Mouse (Mus musculus) small intestine, adult 2 months (tissue): ENCODE measurements around the gene Wasf1.

Experiments
- CTCF ChIP-seq: fragments of 200-500 bp; IDR thresholded peaks from 2 replicates; pipeline ENCODE4 v1.5.1; 2012; ENCODE audit warnings: low read depth, mild to moderate bottlenecking, control low read depth, inconsistent platforms, low read length, moderate library complexity, mixed read lengths; ENCODE audit not compliant: insufficient replicate concordance, insufficient read length; ENCODE audit errors: extremely low read depth
- POLR2A ChIP-seq: fragments of 200-500 bp; IDR thresholded peaks from 2 replicates; pipeline ENCODE4 v1.6.1; 2012; ENCODE audit warnings: low read depth, mild to moderate bottlenecking, control low read depth, inconsistent platforms, low read length, moderate library complexity

DNA sequence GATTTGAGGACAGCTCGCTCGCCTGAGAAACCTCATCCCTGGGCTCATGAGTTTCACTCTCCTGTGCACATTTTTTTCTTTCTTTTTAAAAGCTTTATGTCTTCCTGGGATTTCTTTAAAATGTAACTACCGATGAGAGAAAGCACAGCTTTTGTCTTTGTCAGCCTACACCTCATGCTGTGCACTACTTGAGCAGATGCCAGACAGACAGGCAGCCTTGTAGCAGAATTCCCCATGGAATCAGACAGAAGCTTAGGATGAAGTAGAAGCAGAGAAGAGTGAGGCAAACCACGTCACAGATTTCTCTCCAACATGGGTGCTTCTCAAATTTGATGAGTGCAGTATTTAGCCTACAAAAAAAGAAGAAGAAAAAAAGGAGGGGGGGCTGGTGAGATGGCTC, 81.3 kb downstream of the Wasf1 start:
- TF ChIP-seq POLR2A (no peak), CTCF (no peak)
